Mouse (Mus musculus) hindbrain, embryonic 14.5 days (tissue): ENCODE measurements around the gene Xndc1. TPM values are rescaled to one million over a fixed set of nuclear protein-coding genes. Genes with fewer than 3 reads are reported as not detected.
A peak's percentile ranks its signal among the peaks of the same experiment; 100 is the strongest.
"Not testable (repeated sequence)": the region's sequence is repeated elsewhere in the genome, so short reads cannot be mapped to it uniquely, and the experiment has no call there.

ENCODE experiments used
- ATAC-seq: fragments of 200-750 bp; cut with Nextera tagmentation; 2 replicates; pipeline ENCODE4 v1.8.0; 2017; ENCODE audit warnings: moderate number of reproducible peaks, mild to moderate bottlenecking, moderate TSS enrichment, moderate library complexity; ENCODE audit not compliant: low FRiP score
- DNase-seq: peaks from one replicate; pipeline ENCODE4 v3.0.0-alpha.2; 2015; ENCODE audit warnings: low spot score
- H3K27ac ChIP-seq: fragments of 300-500 bp; sonication (generic); 2 replicates; pipeline ENCODE4 v1.5.1; 2014; ENCODE audit warnings: mild to moderate bottlenecking, moderate library complexity
- H3K27me3 ChIP-seq: fragments of 300-500 bp; sonication (generic); 2 replicates; pipeline ENCODE4 v1.6.1; 2014; ENCODE audit warnings: mild to moderate bottlenecking, low read length, mixed read lengths; ENCODE audit not compliant: control insufficient read depth, insufficient read depth
- H3K36me3 ChIP-seq: fragments of 300-500 bp; sonication (generic); replicated peaks from 2 replicates; pipeline ENCODE4 v1.6.1; 2014; ENCODE audit not compliant: control insufficient read depth, insufficient read depth
- H3K4me1 ChIP-seq: fragments of 300-500 bp; sonication (generic); replicated peaks from 2 replicates; pipeline ENCODE4 v1.6.1; 2014; ENCODE audit warnings: antibody characterized with exemption, low read length, mixed read lengths; ENCODE audit not compliant: control insufficient read depth, insufficient read depth
- H3K4me2 ChIP-seq: fragments of 300-500 bp; sonication (generic); replicated peaks from 2 replicates; pipeline ENCODE4 v1.6.1; 2014; ENCODE audit warnings: mild to moderate bottlenecking, moderate library complexity
- H3K4me3 ChIP-seq: fragments of 300-500 bp; sonication (generic); replicated peaks from 2 replicates; pipeline ENCODE4 v1.5.1; 2014; ENCODE audit warnings: mild to moderate bottlenecking, low read length
- H3K9ac ChIP-seq: fragments of 300-500 bp; sonication (generic); 2 replicates; pipeline ENCODE4 v1.6.1; 2014
- H3K9me3 ChIP-seq: fragments of 300-500 bp; sonication (generic); 2 replicates; pipeline ENCODE4 v1.6.1; 2016; ENCODE audit warnings: low read length; ENCODE audit not compliant: control insufficient read depth
- WGBS: fragments of 180-500 bp; shearing (Covaris S2); extraction: QIAGEN DNeasy Blood & Tissue Kit; methylation state at CpG from one replicate; pipeline ENCODE4 v1.1.7; 2014; 5-methylcytosine and 5-hydroxymethylcytosine counted together
- polyA plus RNA-seq: library from polyadenylated mRNA; unstranded; fragments of >200 nt; fragmentation: Nextera tagmentation; extraction: Ambion mirVana; gene quantifications from 2 replicates; pipeline ENCODE4 v1.2.1, GENCODE M21; 2014

Xndc1 gene
- polyA plus RNA-seq, 1 experiment from 2014 or later, result 19.0 TPM

DNA sequence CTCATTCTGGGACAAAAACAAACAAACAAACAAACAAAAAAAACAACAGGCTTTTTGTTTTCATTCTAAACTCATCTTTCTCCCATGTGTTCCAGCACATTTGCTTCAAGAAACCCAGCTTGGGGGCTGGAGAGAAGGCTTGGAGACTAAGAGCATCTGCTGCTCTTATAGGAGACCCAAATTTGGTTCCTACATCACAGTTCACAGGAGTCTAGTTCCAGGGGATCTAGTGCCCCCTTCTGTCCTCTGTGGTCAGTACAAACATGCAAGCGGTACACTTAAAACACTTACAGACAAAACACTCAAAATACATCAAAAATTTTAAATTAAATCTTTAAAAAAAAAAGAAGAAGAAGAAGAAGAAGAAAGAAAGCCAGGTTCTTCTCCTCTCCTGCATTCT, 30.4 kb upstream of the Xndc1 start:
- H3K27ac ChIP-seq, result no peak overlapping the region
- H3K36me3 ChIP-seq, result peaks cover 99% of the 10 kb centered on the region
- H3K4me1 ChIP-seq, result no peaks in the 10 kb centered on the region
- H3K27me3 ChIP-seq, result no peaks in the 10 kb centered on the region
- no peak overlapping the region for H3K4me2 ChIP-seq
- ATAC-seq (no peak), DNase-seq (no peak)
- 100% methylated on average over 1 of the region's 1 CpGs for WGBS
- H3K9ac ChIP-seq, result no peak overlapping the region
- H3K4me3 ChIP-seq, result no peak overlapping the region
- no peaks in the 10 kb centered on the region for H3K9me3 ChIP-seq

GRCm38 (mm10) chr7:102035534-102035933, 29.8 kb upstream of the Xndc1 start:
- Histone ChIP-seq H3K9me3 (no peaks in the 10 kb centered on the region), H3K27me3 (no peaks in the 10 kb centered on the region), H3K4me2 (no peak overlapping the region), H3K9ac (no peak overlapping the region), H3K27ac (no peak overlapping the region), H3K4me1 (no peaks in the 10 kb centered on the region), H3K4me3 (no peak overlapping the region), H3K36me3 (peaks cover 99% of the 10 kb centered on the region)
- WGBS, result 98% methylated on average over 2 of the region's 2 CpGs
- DNase-seq (no peak), ATAC-seq (no peak)

DNA sequence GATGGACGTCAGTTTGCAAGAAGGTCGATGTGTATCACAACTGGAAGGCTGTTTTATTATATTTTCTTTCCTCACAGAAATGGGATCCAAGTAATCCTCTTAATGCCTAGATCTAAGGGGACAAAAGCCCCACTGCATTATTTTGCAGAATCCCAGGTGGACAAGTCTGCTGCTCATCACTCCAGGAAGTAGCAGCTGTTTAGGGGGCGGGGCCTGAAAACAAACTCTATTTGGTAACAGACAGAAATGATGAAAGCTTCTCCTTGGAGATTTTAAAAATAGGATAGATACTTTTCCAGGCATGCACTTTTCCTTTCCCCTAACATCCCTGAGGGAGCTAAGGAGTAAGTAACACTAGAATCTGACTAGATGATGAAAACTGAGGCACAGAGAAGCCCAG, 28.0 kb upstream of the Xndc1 start:
- Histone ChIP-seq H3K4me2 (no peak overlapping the region), H3K9ac (no peak overlapping the region), H3K4me3 (no peak overlapping the region), H3K27me3 (no peaks in the 10 kb centered on the region), H3K4me1 (no peaks in the 10 kb centered on the region), H3K27ac (no peak overlapping the region), H3K9me3 (no peaks in the 10 kb centered on the region), H3K36me3 (peaks cover 98% of the 10 kb centered on the region)
- 94% methylated on average over 3 of the region's 3 CpGs for WGBS
- ATAC-seq (no peak), DNase-seq (no peak)

GRCm38 (mm10) chr7:102042314-102042713, 23.0 kb upstream of the Xndc1 start:
- WGBS, result 89% methylated on average over 2 of the region's 2 CpGs
- H3K36me3 ChIP-seq, result peaks cover 52% of the 10 kb centered on the region
- no peaks in the 10 kb centered on the region for H3K9me3 ChIP-seq
- no peak for ATAC-seq
- DNase-seq, result no peak
- H3K4me3 ChIP-seq, result no peak overlapping the region
- H3K27me3 ChIP-seq, result no peaks in the 10 kb centered on the region
- H3K4me2 ChIP-seq, result no peak overlapping the region
- no peak overlapping the region for H3K9ac ChIP-seq
- no peaks in the 10 kb centered on the region for H3K4me1 ChIP-seq
- no peak overlapping the region for H3K27ac ChIP-seq

GRCm38 (mm10) chr7:102048524-102048923, 16.8 kb upstream of the Xndc1 start:
- H3K27me3 ChIP-seq, ATAC-seq, H3K4me1 ChIP-seq, H3K4me2 ChIP-seq, H3K4me3 ChIP-seq, DNase-seq, H3K9me3 ChIP-seq, H3K27ac ChIP-seq, H3K9ac ChIP-seq: not testable (repeated sequence)
- H3K36me3 ChIP-seq, result peaks cover 15% of the 10 kb centered on the region

GRCm38 (mm10) chr7:102061353-102061752, 4.0 kb upstream of the Xndc1 start:
- H3K36me3 ChIP-seq, result peaks cover 29% of the 10 kb centered on the region
- 94% methylated on average over 3 of the region's 3 CpGs for WGBS
- ATAC-seq, result no peak

DNA sequence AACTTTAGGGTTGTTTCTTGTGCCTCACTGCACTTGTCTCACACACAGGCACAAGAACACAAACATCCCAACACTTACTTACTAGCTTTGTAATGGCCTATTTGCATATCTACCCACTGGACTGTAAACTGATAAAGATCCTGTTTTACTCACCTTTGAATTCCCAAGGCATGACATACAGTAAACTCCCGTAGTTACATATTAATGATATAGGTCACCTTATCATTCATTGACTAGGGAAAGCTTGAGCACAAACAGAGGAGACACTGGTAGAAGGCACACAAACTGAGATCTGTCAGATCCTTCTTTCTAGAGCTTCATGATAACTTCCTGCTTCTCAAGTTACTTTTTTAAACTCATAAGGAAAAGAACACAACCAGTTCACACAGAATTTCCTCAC, 3.1 kb upstream of the Xndc1 start:
- WGBS, result 98% methylated on average over 1 of the region's 1 CpGs
- no peaks in the 10 kb centered on the region for H3K9me3 ChIP-seq

More at GRCm38 (mm10) chr7:102061353-102061752, 4.0 kb upstream of the Xndc1 start:
- Histone ChIP-seq H3K4me1 (peaks cover 20% of the 10 kb centered on the region), H3K27me3 (no peaks in the 10 kb centered on the region), H3K4me2 (no peak overlapping the region), H3K9ac (no peak overlapping the region), H3K27ac (no peak overlapping the region), H3K9me3 (no peaks in the 10 kb centered on the region), H3K4me3 (no peak overlapping the region)
- DNase-seq, result no peak

DNA sequence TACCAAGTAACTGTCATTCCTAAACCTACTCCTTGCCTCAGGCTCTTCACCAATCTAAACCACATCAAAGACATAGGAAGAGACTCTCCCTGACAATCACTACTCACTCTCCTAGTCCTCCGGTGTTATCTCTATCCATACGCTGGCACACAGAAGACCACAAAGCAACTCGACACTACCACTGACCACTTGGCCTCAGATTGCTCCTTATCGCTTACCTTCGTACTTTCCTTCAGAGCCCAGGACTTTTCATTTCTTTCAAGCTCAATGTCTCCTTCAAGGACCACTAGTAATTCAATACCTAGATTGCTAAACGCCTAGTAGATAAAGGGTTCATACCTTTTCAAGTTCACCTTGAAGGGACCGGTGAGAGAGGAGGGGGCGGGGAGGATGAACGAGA, 1.4 kb upstream of the Xndc1 start:
- Histone ChIP-seq H3K9ac (peak overlapping the region; percentile 70; the same call in 1 of the 2 replicates), H3K9me3 (no peaks in the 10 kb centered on the region), H3K27ac (no peak overlapping the region), H3K4me1 (peaks cover 22% of the 10 kb centered on the region), H3K27me3 (no peaks in the 10 kb centered on the region), H3K36me3 (peaks cover 11% of the 10 kb centered on the region), H3K4me2 (peak overlapping the region; percentile 75), H3K4me3 (peak overlapping the region; percentile 65)
- DNase-seq (no peak), ATAC-seq (no peak)
- 93% methylated on average over 9 of the region's 9 CpGs for WGBS

More for the DNA sequence above, 3.1 kb upstream of the Xndc1 start:
- DNase-seq, result no peak
- no peak for ATAC-seq
- Histone ChIP-seq H3K4me2 (no peak overlapping the region), H3K4me1 (peaks cover 22% of the 10 kb centered on the region), H3K36me3 (peaks cover 22% of the 10 kb centered on the region), H3K4me3 (no peak overlapping the region), H3K27ac (no peak overlapping the region), H3K9ac (no peak overlapping the region), H3K27me3 (no peaks in the 10 kb centered on the region)

DNA sequence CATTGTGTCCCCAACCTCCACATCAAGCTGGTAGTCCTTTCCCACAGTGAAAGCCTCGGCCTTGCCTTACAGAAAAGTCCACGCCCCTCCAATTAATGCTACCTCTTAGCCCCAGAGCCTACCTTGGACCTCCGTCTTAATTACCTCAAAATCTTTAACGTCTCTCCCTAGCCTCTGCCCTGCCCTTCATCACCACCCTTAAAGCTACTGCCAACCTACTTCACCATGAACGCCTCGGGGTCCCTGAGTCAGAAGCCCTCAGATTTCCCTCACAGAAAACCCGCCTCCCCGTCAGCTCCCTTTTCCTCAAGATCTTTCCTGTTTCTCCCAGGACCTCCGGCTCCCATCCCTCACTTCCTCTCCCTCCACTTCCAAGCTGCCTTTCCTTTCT, 661 bp upstream of the Xndc1 start:
- H3K9me3 ChIP-seq, result no peaks in the 10 kb centered on the region
- peak; percentile 51 for ATAC-seq
- H3K9ac ChIP-seq, result peak overlapping the region; percentile 70
- under 1% methylated on average over 9 of the region's 9 CpGs for WGBS
- peaks cover 22% of the 10 kb centered on the region for H3K4me1 ChIP-seq
- H3K4me2 ChIP-seq, result peak overlapping the region; percentile 75
- no peaks in the 10 kb centered on the region for H3K27me3 ChIP-seq
- H3K27ac ChIP-seq, result peak overlapping the region; percentile 83
- H3K36me3 ChIP-seq, result peaks cover 4% of the 10 kb centered on the region; the same call in 1 of the 2 replicates
- no peak for DNase-seq
- peak overlapping the region; percentile 65 for H3K4me3 ChIP-seq

GRCm38 (mm10) chr7:102066363-102066762, 1.1 kb downstream of the Xndc1 start:
- Histone ChIP-seq H3K4me3 (peak overlapping the region; percentile 65), H3K4me2 (peak overlapping the region; percentile 75), H3K27me3 (no peaks in the 10 kb centered on the region), H3K9me3 (no peaks in the 10 kb centered on the region), H3K36me3 (peaks cover 9% of the 10 kb centered on the region; the same call in 1 of the 2 replicates), H3K9ac (peak overlapping the region; percentile 70; the same call in 1 of the 2 replicates), H3K4me1 (peaks cover 22% of the 10 kb centered on the region), H3K27ac (no peak overlapping the region)
- no peak for ATAC-seq
- WGBS, result 84% methylated on average over 6 of the region's 6 CpGs
- no peak for DNase-seq
